In the genomic region with DNA sequence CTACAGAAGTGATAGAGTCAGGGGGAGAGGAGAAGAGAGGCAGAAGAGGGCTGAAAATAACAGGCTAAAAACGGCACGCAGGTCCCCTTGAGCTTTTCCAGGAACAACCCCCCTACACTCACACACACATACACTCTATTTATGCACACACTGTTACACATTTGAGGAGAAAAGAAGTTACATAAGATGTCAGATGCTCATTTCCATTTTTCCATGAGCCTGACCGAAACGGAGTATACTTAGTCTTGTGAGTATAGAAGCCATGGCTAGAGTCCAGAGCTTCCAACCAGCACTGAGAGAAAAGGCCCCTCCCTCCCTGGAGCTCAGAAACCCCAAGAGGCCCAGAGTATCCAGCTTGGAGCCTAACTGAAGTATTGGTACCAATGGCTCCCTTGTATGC, we compare ENCODE assay signal across 22 mouse cellular contexts.
A peak's percentile ranks its signal among the peaks of the same experiment; 100 is the strongest.
DNase-seq lines count a peak whose midpoint lies in the region; ATAC-seq and TF ChIP-seq lines count a peak whose summit lies in the region.
"Had no signal": no experiment of that assay in that cellular context is flagged by ENCODE, and none has a peak within 500 bp of the region (broad histone marks: within the 10 kb centered on the region; RNA-seq: fewer than 3 reads in every experiment).

No protein-coding gene starts in this region.

- peaks cover 82% of the 10 kb centered on the region for H3K4me1 ChIP-seq in heart, embryonic 13.5 days

- DNase-seq in heart, adult 11 months, result peak; percentile 93
- no peak for DNase-seq in heart, adult 8-10 months (ENCODE audit: low spot score)
- DNase-seq in left cerebral cortex, adult 11 months (ENCODE audit: low spot score), result peak; percentile 51
- DNase-seq in left cerebral cortex, adult 2 months (ENCODE audit: extremely low spot score in 1 of 2, low spot score in 2 of 2), result no peak
- peak; percentile 60 to 78 for DNase-seq in right cerebral cortex, postnatal 10 days (ENCODE audit: low spot score in 2 of 2)
- DNase-seq in MN1 (ENCODE audit: low spot score), result no peak
- DNase-seq in gastrocnemius, adult 2 months, result no peak
- DNase-seq: cerebellum, adult 11 months; cerebellum, postnatal 14 days; embryo, embryonic 11 days; kidney, postnatal 10 days; lung, embryonic 14.5 days; spleen, adult 18-20 months; thymus, adult 2 months had no signal

- no peaks in the 10 kb centered on the region for H3K27me3 ChIP-seq in heart, embryonic 13.5 days (replicated peaks)
- H3K27me3 ChIP-seq: embryonic facial prominence, embryonic 15.5 days; forebrain, embryonic 12.5 days; hindbrain, embryonic 15.5 days; midbrain, embryonic 12.5 days; neural tube, embryonic 13.5 days had no signal

- H3K9me3 ChIP-seq in heart, embryonic 13.5 days, result no peaks in the 10 kb centered on the region
- H3K9me3 ChIP-seq: embryonic facial prominence, embryonic 15.5 days; forebrain, embryonic 12.5 days; hindbrain, embryonic 15.5 days; liver, embryonic 12.5 days; midbrain, embryonic 12.5 days; neural tube, embryonic 13.5 days had no signal

- ATAC-seq in heart, embryonic 13.5 days (ENCODE audit: extremely low read depth, insufficient number of reproducible peaks, low FRiP score, low TSS enrichment), result no peak
- ATAC-seq: intestine, embryonic 16.5 days; liver, embryonic 12.5 days had no signal

- TF ChIP-seq CTCF in left cerebral cortex, adult 2 months (IDR thresholded peaks at IDR 0.05), result no peak
- TF ChIP-seq CTCF in gastrocnemius, adult 2 months (IDR thresholded peaks at IDR 0.05), result no peak

- no peaks in the 10 kb centered on the region for H3K36me3 ChIP-seq in heart, embryonic 13.5 days
- H3K36me3 ChIP-seq: embryonic facial prominence, embryonic 15.5 days; forebrain, embryonic 12.5 days; hindbrain, embryonic 15.5 days; liver, embryonic 12.5 days; midbrain, embryonic 12.5 days; neural tube, embryonic 13.5 days had no signal

- intact Hi-C loops in left cerebral cortex, adult 2 months (cut with DNase I), result no loop called here
- intact Hi-C loops in gastrocnemius, adult 2 months (cut with DNase I), result loop anchor here (5.0 kb wide), 1 partner anchor 149 kb away; no protein-coding TSS in a partner anchor

- H3K4me2 ChIP-seq in heart, embryonic 13.5 days, result no peak overlapping the region
- H3K4me2 ChIP-seq: embryonic facial prominence, embryonic 15.5 days; forebrain, embryonic 12.5 days; hindbrain, embryonic 15.5 days; liver, embryonic 12.5 days; lung, embryonic 14.5 days; midbrain, embryonic 12.5 days; neural tube, embryonic 13.5 days had no signal

- WGBS in heart, embryonic 13.5 days, result 49% methylated on average over 4 of the region's 4 CpGs

- H3K27ac ChIP-seq in left cerebral cortex, adult 2 months, result no peak overlapping the region
- H3K27ac ChIP-seq in heart, embryonic 13.5 days (replicated peaks), result peak overlapping the region; percentile 68
- no peak overlapping the region for H3K27ac ChIP-seq in gastrocnemius, adult 2 months
- H3K27ac ChIP-seq: embryonic facial prominence, embryonic 15.5 days; forebrain, embryonic 12.5 days; hindbrain, embryonic 15.5 days; liver, embryonic 12.5 days; midbrain, embryonic 12.5 days; neural tube, embryonic 13.5 days had no signal

- no peak overlapping the region for H3K4me3 ChIP-seq in left cerebral cortex, adult 2 months
- H3K4me3 ChIP-seq in heart, embryonic 13.5 days, result no peak overlapping the region
- no peak overlapping the region for H3K4me3 ChIP-seq in gastrocnemius, adult 2 months
- H3K4me3 ChIP-seq: embryonic facial prominence, embryonic 15.5 days; forebrain, embryonic 12.5 days; hindbrain, embryonic 15.5 days; liver, embryonic 12.5 days; midbrain, embryonic 12.5 days; neural tube, embryonic 13.5 days had no signal

- peak overlapping the region; percentile 24; the same call in 1 of the 2 replicates for H3K9ac ChIP-seq in heart, embryonic 13.5 days
- H3K9ac ChIP-seq: embryonic facial prominence, embryonic 15.5 days; forebrain, embryonic 12.5 days; hindbrain, embryonic 15.5 days; liver, embryonic 12.5 days; lung, embryonic 14.5 days; midbrain, embryonic 12.5 days; neural tube, embryonic 13.5 days had no signal

Comparison
In these comparisons a context has a peak if more than half of its experiments do, and no peak if none do; other contexts are left out.
1. DNase-seq: peak in heart, adult 11 months (single experiment), left cerebral cortex, adult 11 months (single experiment) and right cerebral cortex, postnatal 10 days (2 of 2); none in heart, adult 8-10 months (single experiment), left cerebral cortex, adult 2 months (0 of 2), MN1 (single experiment) and gastrocnemius, adult 2 months (single experiment).